Mouse (Mus musculus) stomach, embryonic 15.5 days (tissue): ENCODE results near the gene Klk1b1. TPM values are rescaled to one million over a fixed set of nuclear protein-coding genes. Genes with fewer than 3 reads are reported as not detected.

Source experiments
- ATAC-seq: fragments of 200-750 bp; cut with Nextera tagmentation; 2 replicates; pipeline ENCODE4 v1.8.0; 2017; ENCODE audit warnings: low read depth, moderate number of reproducible peaks, moderate TSS enrichment; ENCODE audit not compliant: insufficient read depth, low FRiP score
- H3K27ac ChIP-seq: fragments of 300-500 bp; sonication (generic); 2 replicates; pipeline ENCODE4 v1.5.1; 2015; ENCODE audit warnings: mild to moderate bottlenecking, inconsistent platforms
- H3K27me3 ChIP-seq: fragments of 300-500 bp; sonication (generic); replicated peaks from 2 replicates; pipeline ENCODE4 v1.6.1; 2015; ENCODE audit warnings: inconsistent platforms
- H3K36me3 ChIP-seq: fragments of 300-500 bp; sonication (generic); 2 replicates; pipeline ENCODE4 v1.6.1; 2015; ENCODE audit warnings: inconsistent platforms
- H3K4me1 ChIP-seq: fragments of 300-500 bp; sonication (generic); 2 replicates; pipeline ENCODE4 v1.6.1; 2015; ENCODE audit warnings: inconsistent platforms
- H3K4me2 ChIP-seq: fragments of 300-500 bp; sonication (generic); 2 replicates; pipeline ENCODE4 v1.6.1; 2015; ENCODE audit warnings: mild to moderate bottlenecking, inconsistent platforms
- H3K4me3 ChIP-seq: fragments of 300-500 bp; sonication (generic); replicated peaks from 2 replicates; pipeline ENCODE4 v1.5.1; 2015; ENCODE audit warnings: inconsistent platforms
- H3K9ac ChIP-seq: fragments of 300-500 bp; sonication (generic); 2 replicates; pipeline ENCODE4 v1.6.1; 2015; ENCODE audit warnings: inconsistent platforms
- H3K9me3 ChIP-seq: fragments of 300-500 bp; sonication (generic); 2 replicates; pipeline ENCODE4 v1.6.1; 2016; ENCODE audit warnings: inconsistent platforms
- WGBS: fragments of 180-500 bp; shearing (Covaris S2); methylation state at CpG from one replicate; pipeline ENCODE4 v1.1.7; 2015; 5-methylcytosine and 5-hydroxymethylcytosine counted together
- polyA plus RNA-seq: library from polyadenylated mRNA; unstranded; fragments of >200 nt; fragmentation: Nextera tagmentation; extraction: Ambion mirVana; gene quantifications from 2 replicates; pipeline ENCODE4 v1.2.1, GENCODE M21; 2015

The Klk1b1 gene
- polyA plus RNA-seq: not detected in 2 replicates

GRCm38 (mm10) chr7:43966451-43966850, at the start of gene Klk1b1:
Klk1b1 (plus strand) TSS chr7:43966751.
- no peak within 1 kb of the TSS for H3K4me2 ChIP-seq
- WGBS: 70% methylated on average over 3 of the region's 3 CpGs
- H3K9me3 ChIP-seq: no peaks in the 10 kb centered on the region
- ATAC-seq: no peak
- no peaks in the 10 kb centered on the region for H3K27me3 ChIP-seq
- no peaks in the 10 kb centered on the region for H3K36me3 ChIP-seq
- H3K27ac ChIP-seq: no peak within 1 kb of the TSS
- H3K4me1 ChIP-seq: no peaks in the 10 kb centered on the region
- no peak within 1 kb of the TSS for H3K9ac ChIP-seq
- H3K4me3 ChIP-seq: no peak within 1 kb of the TSS

DNA sequence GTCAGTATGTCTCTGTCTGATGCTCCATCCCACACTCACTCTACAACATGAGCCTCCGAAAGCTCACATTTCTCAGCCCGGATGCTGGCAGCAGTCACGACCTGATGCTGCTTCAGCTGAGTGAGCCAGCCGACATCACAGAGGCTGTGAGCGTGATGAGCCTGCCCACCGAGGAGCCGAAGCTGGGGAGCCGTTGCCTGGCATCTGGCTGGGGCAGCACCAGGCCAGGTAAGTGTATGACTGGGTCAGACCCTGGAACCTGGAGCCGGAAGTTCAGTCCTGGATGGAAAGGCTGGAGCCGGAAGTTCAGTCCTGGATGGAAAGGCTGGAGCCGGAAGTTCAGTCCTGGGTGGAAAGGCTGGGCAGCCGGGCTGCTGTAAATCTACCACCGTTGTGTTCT, 48.1 kb upstream of the Klk1b1 start:
- Histone ChIP-seq H3K4me1 (no peaks in the 10 kb centered on the region), H3K4me2 (no peak overlapping the region), H3K27ac (no peak overlapping the region), H3K27me3 (no peaks in the 10 kb centered on the region), H3K9me3 (no peaks in the 10 kb centered on the region), H3K36me3 (no peaks in the 10 kb centered on the region), H3K9ac (no peak overlapping the region), H3K4me3 (no peak overlapping the region)
- 82% methylated on average over 13 of the region's 13 CpGs for WGBS
- no peak for ATAC-seq

DNA sequence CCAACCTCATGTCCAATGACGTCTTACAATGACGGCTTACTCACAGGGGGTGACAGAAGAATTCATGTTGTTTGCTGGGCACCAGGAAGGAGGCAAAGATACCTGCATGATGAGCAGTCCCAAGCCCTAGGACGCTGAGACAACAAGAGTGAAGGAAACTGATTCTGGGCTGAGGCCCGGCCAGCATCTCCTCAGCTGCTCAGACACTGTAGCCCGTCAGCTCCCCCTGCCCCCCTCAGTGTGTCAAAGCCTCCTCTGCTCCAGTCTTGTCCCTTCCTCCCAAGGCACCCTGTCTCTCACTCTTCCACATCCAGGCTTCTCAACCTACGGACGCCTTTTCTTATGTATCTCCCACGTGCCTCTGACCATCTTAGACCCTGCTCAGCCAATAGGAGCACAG, 47.7 kb upstream of the Klk1b1 start:
- H3K4me1 ChIP-seq: no peaks in the 10 kb centered on the region
- H3K27me3 ChIP-seq: no peaks in the 10 kb centered on the region
- WGBS: 64% methylated on average over 8 of the region's 8 CpGs
- H3K9me3 ChIP-seq: no peaks in the 10 kb centered on the region
- no peak for ATAC-seq
- H3K4me3 ChIP-seq: no peak overlapping the region
- H3K36me3 ChIP-seq: no peaks in the 10 kb centered on the region
- no peak overlapping the region for H3K9ac ChIP-seq
- H3K4me2 ChIP-seq: no peak overlapping the region
- no peak overlapping the region for H3K27ac ChIP-seq

DNA sequence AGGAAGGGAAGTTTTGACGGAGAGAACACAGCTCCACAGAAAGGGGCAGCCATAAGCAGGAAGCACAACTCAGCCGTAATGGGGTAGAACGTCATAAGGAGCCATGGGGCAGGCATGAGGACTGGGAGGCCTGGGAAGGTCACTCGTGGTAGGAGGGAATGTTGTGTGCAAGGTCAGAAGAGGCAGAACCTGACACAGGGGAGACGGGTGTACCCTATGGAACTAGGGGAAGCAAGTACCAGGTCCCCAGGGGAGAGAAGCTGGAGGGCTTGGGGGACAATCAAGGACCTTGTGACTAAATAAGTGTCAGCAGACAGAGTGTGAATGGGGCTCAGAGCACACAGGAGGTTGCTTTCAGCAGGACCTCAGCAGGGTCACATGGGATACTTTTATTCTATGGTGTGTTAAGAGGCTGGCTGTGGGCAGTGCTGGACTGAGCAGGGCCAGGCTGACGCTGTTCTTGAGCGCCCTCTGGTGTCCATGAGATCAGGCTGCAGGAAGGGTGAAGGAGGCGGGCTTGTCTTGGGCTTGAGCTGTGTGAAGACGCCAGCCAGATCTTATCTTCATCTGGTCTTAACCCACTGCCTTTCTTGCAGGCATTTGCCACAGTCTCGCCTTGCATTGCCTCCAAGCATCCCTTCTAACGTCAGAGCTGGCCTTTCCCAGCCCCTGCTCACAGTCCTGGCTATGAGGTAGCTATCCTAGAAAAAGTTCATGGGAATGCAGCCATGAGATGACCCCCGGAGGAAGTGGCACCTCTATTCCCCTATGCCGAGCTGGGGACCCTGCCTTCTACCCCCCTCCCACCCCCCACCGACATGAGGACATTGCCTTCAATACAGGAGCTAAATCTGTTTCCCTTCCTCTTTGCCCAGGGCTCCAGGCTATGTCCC, 46.7 kb upstream of the Klk1b1 start:
- Histone ChIP-seq H3K9ac (no peak overlapping the region), H3K4me3 (no peak overlapping the region), H3K9me3 (no peaks in the 10 kb centered on the region), H3K36me3 (no peaks in the 10 kb centered on the region), H3K27ac (no peak overlapping the region), H3K4me2 (no peak overlapping the region), H3K4me1 (no peaks in the 10 kb centered on the region), H3K27me3 (no peaks in the 10 kb centered on the region)
- 27% methylated on average over 14 of the region's 14 CpGs for WGBS
- ATAC-seq: peak; percentile 80

GRCm38 (mm10) chr7:43920582-43920981, 46.0 kb upstream of the Klk1b1 start:
- WGBS: 80% methylated on average over 3 of the region's 3 CpGs
- no peaks in the 10 kb centered on the region for H3K36me3 ChIP-seq
- no peaks in the 10 kb centered on the region for H3K27me3 ChIP-seq
- no peak overlapping the region for H3K4me2 ChIP-seq
- H3K4me1 ChIP-seq: no peaks in the 10 kb centered on the region
- ATAC-seq: no peak
- H3K4me3 ChIP-seq: no peak overlapping the region
- H3K9ac ChIP-seq: no peak overlapping the region
- H3K27ac ChIP-seq: no peak overlapping the region
- H3K9me3 ChIP-seq: no peaks in the 10 kb centered on the region

DNA sequence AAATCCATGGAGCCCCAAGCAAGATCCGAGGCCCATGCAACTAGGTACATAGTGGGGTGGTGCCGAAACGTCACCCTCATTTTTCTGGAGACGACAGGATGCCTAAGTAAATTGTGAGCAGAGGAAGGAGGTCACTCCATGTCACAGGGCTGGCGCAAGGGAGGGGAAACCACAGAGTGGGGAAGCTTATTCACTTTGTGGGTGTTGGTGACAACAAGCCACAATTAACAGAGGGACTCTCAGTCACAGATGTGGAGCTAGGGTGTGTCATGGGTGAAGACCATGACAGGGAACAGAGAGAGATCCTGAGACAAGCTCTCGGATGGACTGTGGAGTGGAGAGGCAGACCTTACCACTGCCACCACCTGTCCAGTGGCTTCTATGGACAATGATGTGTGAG, 45.5 kb upstream of the Klk1b1 start:
- H3K36me3 ChIP-seq: no peaks in the 10 kb centered on the region
- H3K9ac ChIP-seq: no peak overlapping the region
- no peaks in the 10 kb centered on the region for H3K9me3 ChIP-seq
- no peak overlapping the region for H3K4me2 ChIP-seq
- no peak for ATAC-seq
- 65% methylated on average over 6 of the region's 6 CpGs for WGBS
- no peaks in the 10 kb centered on the region for H3K27me3 ChIP-seq
- H3K27ac ChIP-seq: no peak overlapping the region
- no peak overlapping the region for H3K4me3 ChIP-seq
- H3K4me1 ChIP-seq: no peaks in the 10 kb centered on the region

DNA sequence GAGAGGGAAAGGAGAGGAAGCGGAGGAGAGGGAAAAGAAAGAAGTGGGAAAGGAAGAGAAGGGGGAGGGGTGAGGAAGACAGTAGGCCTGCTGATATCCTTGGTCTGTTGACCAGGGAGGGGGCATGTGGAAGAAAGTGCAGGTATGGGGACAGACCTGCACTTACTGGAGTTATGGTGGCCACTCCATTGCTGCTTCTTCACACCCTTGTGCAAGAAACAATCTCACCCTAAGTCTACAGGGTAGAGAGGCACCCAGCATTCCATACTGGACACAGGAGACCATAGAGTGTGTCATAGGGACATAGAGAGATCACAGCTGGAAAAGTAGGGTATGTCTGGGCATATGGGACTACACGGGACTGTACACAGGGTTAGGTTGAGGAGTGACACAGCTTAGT, 44.6 kb upstream of the Klk1b1 start:
- H3K36me3 ChIP-seq: no peaks in the 10 kb centered on the region
- no peak for ATAC-seq
- 75% methylated on average over 2 of the region's 2 CpGs for WGBS
- no peaks in the 10 kb centered on the region for H3K27me3 ChIP-seq
- no peaks in the 10 kb centered on the region for H3K4me1 ChIP-seq
- no peak overlapping the region for H3K4me3 ChIP-seq
- no peak overlapping the region for H3K4me2 ChIP-seq
- no peak overlapping the region for H3K9ac ChIP-seq
- H3K27ac ChIP-seq: no peak overlapping the region
- no peaks in the 10 kb centered on the region for H3K9me3 ChIP-seq

DNA sequence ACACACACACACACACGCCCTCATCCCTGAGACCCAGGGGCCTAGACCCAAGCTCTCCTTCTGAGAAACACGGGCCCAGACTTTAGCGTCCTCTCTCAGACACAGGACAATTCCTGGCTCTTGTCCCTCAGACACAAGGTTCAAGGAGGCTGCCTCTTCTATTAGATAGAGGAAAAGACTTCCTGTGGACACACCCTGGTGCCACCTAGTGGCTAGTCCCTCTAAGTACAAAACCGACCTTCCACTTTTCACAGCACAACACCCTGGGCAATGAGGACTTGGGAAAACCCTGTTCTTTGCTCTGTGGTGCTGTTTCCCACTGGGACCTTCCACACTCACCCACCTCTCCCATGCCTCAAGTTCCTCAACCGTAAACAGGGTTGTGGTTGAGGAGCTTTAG, 40.6 kb upstream of the Klk1b1 start:
- no peaks in the 10 kb centered on the region for H3K4me1 ChIP-seq
- no peak overlapping the region for H3K4me3 ChIP-seq
- WGBS: 61% methylated on average over 5 of the region's 5 CpGs
- H3K27me3 ChIP-seq: no peaks in the 10 kb centered on the region
- H3K9me3 ChIP-seq: no peaks in the 10 kb centered on the region
- H3K27ac ChIP-seq: no peak overlapping the region
- no peaks in the 10 kb centered on the region for H3K36me3 ChIP-seq
- no peak for ATAC-seq
- no peak overlapping the region for H3K9ac ChIP-seq
- no peak overlapping the region for H3K4me2 ChIP-seq

DNA sequence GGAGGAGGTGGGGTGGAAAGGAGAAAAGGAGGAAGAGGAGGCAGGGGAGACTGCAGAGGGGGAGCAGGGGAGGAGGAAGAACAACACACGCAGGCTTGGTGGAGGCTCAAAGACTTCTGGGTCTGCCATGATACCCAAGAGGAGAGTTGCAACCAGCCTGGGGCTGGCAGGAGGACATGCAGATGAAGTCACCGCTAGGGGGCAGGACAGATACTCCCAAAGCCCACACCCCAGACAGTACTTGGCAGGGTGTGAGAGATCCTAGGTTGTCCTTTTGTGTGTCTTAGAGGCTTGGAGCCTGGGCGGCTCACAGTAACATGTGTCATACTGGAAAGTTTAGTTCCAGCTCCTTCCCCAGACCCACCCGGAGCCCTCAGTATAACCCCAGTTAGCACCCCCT, 38.0 kb upstream of the Klk1b1 start:
- 42% methylated on average over 4 of the region's 4 CpGs for WGBS
- Histone ChIP-seq H3K36me3 (no peaks in the 10 kb centered on the region), H3K4me1 (no peaks in the 10 kb centered on the region), H3K4me2 (no peak overlapping the region), H3K9me3 (no peaks in the 10 kb centered on the region), H3K27ac (no peak overlapping the region), H3K9ac (no peak overlapping the region), H3K4me3 (no peak overlapping the region), H3K27me3 (no peaks in the 10 kb centered on the region)
- ATAC-seq: peak; percentile 65; the same call in 1 of the 2 replicates

DNA sequence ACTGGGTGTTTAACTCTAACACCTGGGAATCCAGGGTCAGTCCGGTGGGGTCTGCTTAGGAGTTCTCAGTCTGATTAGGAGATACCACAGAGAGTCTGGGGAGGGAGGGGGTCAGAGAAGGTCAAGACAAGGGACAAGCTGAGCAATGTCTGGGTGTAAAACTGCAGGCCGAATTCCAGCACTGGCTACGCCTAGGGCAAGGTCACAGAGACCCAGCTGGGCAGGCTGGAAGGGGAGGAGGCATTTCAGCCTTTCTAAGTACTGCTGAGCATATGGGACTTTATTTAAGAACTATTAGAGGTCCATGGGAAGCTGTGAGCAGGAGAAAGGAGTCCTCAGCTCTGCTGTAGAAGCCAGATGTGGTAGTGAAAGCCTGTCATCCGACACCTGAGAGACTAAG, 34.2 kb upstream of the Klk1b1 start:
- Histone ChIP-seq H3K4me2 (no peak overlapping the region), H3K36me3 (no peaks in the 10 kb centered on the region), H3K27me3 (no peaks in the 10 kb centered on the region), H3K4me3 (no peak overlapping the region), H3K9me3 (no peaks in the 10 kb centered on the region), H3K9ac (no peak overlapping the region), H3K27ac (no peak overlapping the region), H3K4me1 (no peaks in the 10 kb centered on the region)
- WGBS: 42% methylated on average over 4 of the region's 4 CpGs
- no peak for ATAC-seq

- ATAC-seq: no peak
- H3K4me2 ChIP-seq: no peak within 1 kb of the TSS
- H3K4me1 ChIP-seq: no peaks in the 10 kb centered on the region
- no peaks in the 10 kb centered on the region for H3K9me3 ChIP-seq
- no peak within 1 kb of the TSS for H3K27ac ChIP-seq
- H3K36me3 ChIP-seq: no peaks in the 10 kb centered on the region
- H3K4me3 ChIP-seq: no peak within 1 kb of the TSS
- H3K9ac ChIP-seq: no peak within 1 kb of the TSS
- no peaks in the 10 kb centered on the region for H3K27me3 ChIP-seq
- WGBS: 84% methylated on average over 3 of the region's 3 CpGs
These were observed 33.1 kb upstream of the Klk1b1 start, which contains the start of gene Klk15 for GRCm38 (mm10) chr7:43933440-43933839. Klk15 (plus strand) TSS chr7:43933740.

- Histone ChIP-seq H3K9ac (no peak overlapping the region), H3K4me2 (no peak overlapping the region), H3K9me3 (no peaks in the 10 kb centered on the region), H3K4me3 (no peak overlapping the region), H3K36me3 (no peaks in the 10 kb centered on the region), H3K4me1 (no peaks in the 10 kb centered on the region), H3K27ac (no peak overlapping the region), H3K27me3 (no peaks in the 10 kb centered on the region)
- no peak for ATAC-seq
- WGBS: 38% methylated on average over 3 of the region's 3 CpGs
These were observed 31.8 kb upstream of the Klk1b1 start for GRCm38 (mm10) chr7:43934747-43935146.
